Mouse (Mus musculus) MEL (cell line): ENCODE measurements around the gene Pdzd2. TPM values are rescaled to one million over a fixed set of nuclear protein-coding genes. Genes with fewer than 3 reads are reported as not detected.

ENCODE experiments used
- DNase-seq: peaks from one replicate; pipeline ENCODE4 v3.0.0; 2011; ENCODE audit warnings: low read depth, low spot score
- H3K27ac ChIP-seq: 2 replicates; pipeline ENCODE4 v1.5.1; 2012; ENCODE audit warnings: low read depth, mild to moderate bottlenecking, control low read depth, low read length, moderate library complexity; ENCODE audit not compliant: control insufficient read depth
- H3K27me3 ChIP-seq, 2 experiments: fragments of 150-350 bp in 1 of 2; sonication (generic) in 1 of 2; 2 replicates each; pipeline ENCODE4 v1.6.1; 2012; ENCODE audit warnings: low read length in 2 of 2, mild to moderate bottlenecking in 2 of 2, improper control_type of control experiment in 1 of 2, moderate library complexity in 1 of 2; ENCODE audit not compliant: insufficient read depth in 2 of 2, control insufficient read depth in 1 of 2
- H3K36me3 ChIP-seq, 2 experiments: 2 replicates each; pipeline ENCODE4 v1.6.1; 2012 to 2014; ENCODE audit warnings: low read length in 2 of 2, improper control_type of control experiment in 1 of 2, inconsistent platforms in 1 of 2, mild to moderate bottlenecking in 1 of 2; ENCODE audit not compliant: insufficient read depth in 2 of 2, control insufficient read depth in 1 of 2
- H3K4me1 ChIP-seq, 2 experiments: fragments of 150-350 bp in 1 of 2; sonication (generic) in 1 of 2; 2 replicates each; pipeline ENCODE4 v1.6.1; 2012; ENCODE audit warnings: low read length in 2 of 2, improper control_type of control experiment in 1 of 2, mild to moderate bottlenecking in 1 of 2; ENCODE audit not compliant: insufficient read depth in 2 of 2, control insufficient read depth in 1 of 2
- H3K4me3 ChIP-seq, 2 experiments: fragments of 150-350 bp in 1 of 2; sonication (generic) in 1 of 2; 2 replicates each; pipeline ENCODE4 v1.5.1; 2012; ENCODE audit warnings: low read depth in 2 of 2, low read length in 2 of 2, mild to moderate bottlenecking in 2 of 2, moderate library complexity in 2 of 2, control low read depth in 1 of 2, improper control_type of control experiment in 1 of 2; ENCODE audit not compliant: control insufficient read depth in 1 of 2, insufficient read depth in 1 of 2
- H3K79me2 ChIP-seq: 2 replicates; pipeline ENCODE4 v1.6.1; 2012; ENCODE audit warnings: mild to moderate bottlenecking, low read length, moderate library complexity; ENCODE audit not compliant: control insufficient read depth, poor library complexity, insufficient read depth
- H3K9ac ChIP-seq: 2 replicates; pipeline ENCODE4 v1.6.1; 2012; ENCODE audit warnings: low read depth, mild to moderate bottlenecking, control low read depth, low read length, moderate library complexity; ENCODE audit not compliant: control insufficient read depth, poor library complexity, severe bottlenecking
- H3K9me3 ChIP-seq: fragments of 150-350 bp; sonication (generic); replicated peaks from 2 replicates; pipeline ENCODE4 v1.6.1; 2012; ENCODE audit warnings: mild to moderate bottlenecking, low read length, improper control_type of control experiment, moderate library complexity; ENCODE audit not compliant: insufficient read depth
- CHD1 ChIP-seq: IDR thresholded peaks from 2 replicates; pipeline ENCODE4 v1.6.1; 2012; ENCODE audit warnings: low read depth, mild to moderate bottlenecking, inconsistent platforms, low read length, improper control_type of control experiment
- CHD2 ChIP-seq: IDR thresholded peaks from 2 replicates; pipeline ENCODE4 v1.6.1; 2011; ENCODE audit warnings: low read length, improper control_type of control experiment
- ELF1 ChIP-seq: IDR thresholded peaks from 2 replicates; pipeline ENCODE4 v1.6.1; 2014; ENCODE audit warnings: low read depth, mild to moderate bottlenecking, inconsistent platforms, low read length, improper control_type of control experiment, moderate library complexity
- EP300 ChIP-seq, 2 experiments: IDR thresholded peaks; 2 replicates each; pipeline ENCODE4 v1.6.1; 2011; ENCODE audit warnings: improper control_type of control experiment in 2 of 2, low read length in 2 of 2, low read depth in 1 of 2, mild to moderate bottlenecking in 1 of 2
- GATA1 ChIP-seq: IDR thresholded peaks from 2 replicates; pipeline ENCODE4 v1.6.1; 2011; ENCODE audit warnings: low read depth, low read length, improper control_type of control experiment
- JUND ChIP-seq: IDR thresholded peaks from 2 replicates; pipeline ENCODE4 v1.6.1; 2011; ENCODE audit warnings: low read depth, mild to moderate bottlenecking, improper control_type of control experiment, low read length
- MAFK ChIP-seq: IDR thresholded peaks from 2 replicates; pipeline ENCODE4 v1.6.1; 2011; ENCODE audit warnings: low read depth, mild to moderate bottlenecking, low read length, improper control_type of control experiment, borderline replicate concordance
- MAX ChIP-seq: IDR thresholded peaks from 2 replicates; pipeline ENCODE4 v1.6.1; 2011; ENCODE audit warnings: low read length, improper control_type of control experiment
- MAZ ChIP-seq: IDR thresholded peaks from 2 replicates; pipeline ENCODE4 v1.6.1; 2012; ENCODE audit warnings: low read depth, mild to moderate bottlenecking, inconsistent platforms, low read length, improper control_type of control experiment
- MYB ChIP-seq: IDR thresholded peaks from 2 replicates; pipeline ENCODE4 v1.6.1; 2011; ENCODE audit warnings: mild to moderate bottlenecking, low read depth, low read length, improper control_type of control experiment
- RCOR1 ChIP-seq: IDR thresholded peaks from 2 replicates; pipeline ENCODE4 v1.6.1; 2012; ENCODE audit warnings: low read depth, mild to moderate bottlenecking, inconsistent platforms, low read length, improper control_type of control experiment
- SIN3A ChIP-seq: IDR thresholded peaks from 2 replicates; pipeline ENCODE4 v1.6.1; 2012; ENCODE audit warnings: low read length, improper control_type of control experiment, inconsistent platforms
- TAL1 ChIP-seq: IDR thresholded peaks from 2 replicates; pipeline ENCODE4 v1.6.1; 2012; ENCODE audit warnings: mild to moderate bottlenecking, inconsistent platforms, low read length, moderate library complexity, mixed read lengths
- TCF12 ChIP-seq: IDR thresholded peaks from 2 replicates; pipeline ENCODE4 v1.6.1; 2014; ENCODE audit warnings: low read depth, mild to moderate bottlenecking, inconsistent platforms, low read length, improper control_type of control experiment, moderate library complexity
- UBTF ChIP-seq: IDR thresholded peaks from 2 replicates; pipeline ENCODE4 v1.6.1; 2012; ENCODE audit warnings: low read depth, mild to moderate bottlenecking, inconsistent platforms, low read length, improper control_type of control experiment, moderate library complexity, borderline replicate concordance; ENCODE audit not compliant: insufficient read depth
- USF2 ChIP-seq, 2 experiments: IDR thresholded peaks; 2 replicates each; pipeline ENCODE4 v1.6.1; 2011 to 2012; ENCODE audit warnings: improper control_type of control experiment in 2 of 2, low read length in 2 of 2, borderline replicate concordance in 1 of 2, inconsistent platforms in 1 of 2, low read depth in 1 of 2, mild to moderate bottlenecking in 1 of 2; ENCODE audit not compliant: insufficient read depth in 1 of 2
- ZKSCAN1 ChIP-seq: IDR thresholded peaks from 2 replicates; pipeline ENCODE4 v1.6.1; 2012; ENCODE audit warnings: low read depth, mild to moderate bottlenecking, inconsistent platforms, low read length, improper control_type of control experiment, moderate library complexity
- ZMIZ1 ChIP-seq: IDR thresholded peaks from 2 replicates; pipeline ENCODE4 v1.6.1; 2012; ENCODE audit warnings: low read depth, mild to moderate bottlenecking, inconsistent platforms, low read length, improper control_type of control experiment, moderate library complexity
- ZNF384 ChIP-seq: IDR thresholded peaks from 2 replicates; pipeline ENCODE4 v1.6.1; 2012; ENCODE audit warnings: low read depth, mild to moderate bottlenecking, inconsistent platforms, low read length, improper control_type of control experiment
- polyA plus RNA-seq, 2 experiments: library from polyadenylated mRNA; stranded (reverse) in 1 of 2; unstranded in 1 of 2; fragments of >175 nt in 1 of 2; fragments of >200 nt in 1 of 2; gene quantifications; 2 replicates each; pipeline versions ENCODE4 v1.2.1 to v1.2.4; 2012; ENCODE audit warnings: low replicate concordance in 2 of 2, low read depth in 1 of 2; ENCODE audit not compliant: insufficient read length in 2 of 2, insufficient read depth in 1 of 2, missing spikeins in 1 of 2
- total RNA-seq: library from RNA; depleted of rRNA; stranded (reverse); fragments of 300-350 nt; gene quantifications from 2 replicates; pipeline ENCODE4 v1.2.3, GENCODE M21; 2012

The Pdzd2 gene
- total and polyA plus RNA-seq, 3 experiments, result 0.15 to 0.33 TPM; not detected in 1

GRCm38 (mm10) chr15:12547640-12548405 lies 191.9 kb downstream of the Pdzd2 start:
- Histone ChIP-seq H3K9me3 (no peaks in the 10 kb centered on the region), H3K27me3 (peaks cover 0 to 8% of the 10 kb centered on the region in 2 experiments; a peak in 2 of 4 replicates), H3K4me3 (no peak overlapping the region), H3K27ac (no peak overlapping the region), H3K9ac (no peak overlapping the region), H3K79me2 (no peaks in the 10 kb centered on the region), H3K4me1 (no peaks in the 10 kb centered on the region), H3K36me3 (no peaks in the 10 kb centered on the region)
- TF ChIP-seq MAZ (no peak), ZNF384 (0 out of 2 replicates have a peak, but pooled peaks have one; percentile 8), EP300 (IDR thresholded peaks at IDR 0.05; ENCODE audit: low read depth in 1 of 2, low read length in 2 of 2) (no peak), GATA1 (no peak)
- DNase-seq, result no peak

- Histone ChIP-seq H3K4me3 (no peak overlapping the region), H3K27ac (no peak overlapping the region), H3K9me3 (no peaks in the 10 kb centered on the region), H3K36me3 (no peaks in the 10 kb centered on the region), H3K4me1 (no peaks in the 10 kb centered on the region), H3K79me2 (no peaks in the 10 kb centered on the region), H3K27me3 (peaks cover 0 to 8% of the 10 kb centered on the region in 2 experiments; a peak in 2 of 4 replicates), H3K9ac (no peak overlapping the region)
- no peak for DNase-seq
- no peak for TF ChIP-seq CHD2
- TF ChIP-seq USF2 (IDR thresholded peaks at IDR 0.05; ENCODE audit: borderline replicate concordance in 1 of 2, insufficient read depth in 1 of 2, low read depth in 1 of 2, low read length in 2 of 2), result no peak
- TF ChIP-seq MAX, result no peak
- no peak for TF ChIP-seq ZMIZ1
- no peak for TF ChIP-seq TCF12
- no peak for TF ChIP-seq TAL1
- TF ChIP-seq ZNF384, result no peak
- no peak for TF ChIP-seq ZKSCAN1
- no peak for TF ChIP-seq RCOR1
- TF ChIP-seq UBTF, result no peak
- TF ChIP-seq CHD1, result no peak
- TF ChIP-seq MAFK, result no peak
- no peak for TF ChIP-seq MYB
- no peak for TF ChIP-seq MAZ
- TF ChIP-seq JUND, result no peak
- TF ChIP-seq ELF1, result no peak
- TF ChIP-seq SIN3A, result no peak
Observed at GRCm38 (mm10) chr15:12546781-12547180, 192.9 kb downstream of the Pdzd2 start.
